Mouse (Mus musculus) ES-E14 (cell line): Measurements from ENCODE around the gene Nt5dc1.
"Not testable (repeated sequence)": the region's sequence is repeated elsewhere in the genome, so short reads cannot be mapped to it uniquely, and the experiment has no call there.

ENCODE experiments used
- CHD2 ChIP-seq: IDR thresholded peaks from 2 replicates; pipeline ENCODE4 v1.6.1; 2014; ENCODE audit warnings: mild to moderate bottlenecking, low read depth, low read length, inconsistent platforms
- ZC3H11A ChIP-seq: IDR thresholded peaks from 2 replicates; pipeline ENCODE4 v1.6.1; 2012; ENCODE audit warnings: low read depth, mild to moderate bottlenecking, inconsistent platforms, low read length, borderline replicate concordance

GRCm38 (mm10) chr10:34418794-34419193, 442 bp upstream of the Nt5dc1 start:
- TF ChIP-seq ZC3H11A, CHD2: not testable (repeated sequence)
